Mouse (Mus musculus) E14TG2a.4 (cell line): ENCODE results near the gene S100a5.

ENCODE experiments used
- CTCF ChIP-seq: conservative IDR thresholded peaks from 2 replicates; pipeline ENCODE4 v1.5.1; 2014; ENCODE audit warnings: low read length
- NANOG ChIP-seq: IDR thresholded peaks from 2 replicates; pipeline ENCODE4 v1.6.1; 2014; ENCODE audit warnings: borderline replicate concordance, low read length, mixed read lengths
- POU5F1 ChIP-seq: IDR thresholded peaks from 2 replicates; pipeline ENCODE4 v1.6.1; 2014; ENCODE audit warnings: low read length, borderline replicate concordance

- no peak for TF ChIP-seq CTCF
- no peak for TF ChIP-seq NANOG
- no peak for TF ChIP-seq POU5F1
Observed at GRCm38 (mm10) chr3:90609102-90609501, 779 bp downstream of the S100a5 start.
